In the genomic region with DNA sequence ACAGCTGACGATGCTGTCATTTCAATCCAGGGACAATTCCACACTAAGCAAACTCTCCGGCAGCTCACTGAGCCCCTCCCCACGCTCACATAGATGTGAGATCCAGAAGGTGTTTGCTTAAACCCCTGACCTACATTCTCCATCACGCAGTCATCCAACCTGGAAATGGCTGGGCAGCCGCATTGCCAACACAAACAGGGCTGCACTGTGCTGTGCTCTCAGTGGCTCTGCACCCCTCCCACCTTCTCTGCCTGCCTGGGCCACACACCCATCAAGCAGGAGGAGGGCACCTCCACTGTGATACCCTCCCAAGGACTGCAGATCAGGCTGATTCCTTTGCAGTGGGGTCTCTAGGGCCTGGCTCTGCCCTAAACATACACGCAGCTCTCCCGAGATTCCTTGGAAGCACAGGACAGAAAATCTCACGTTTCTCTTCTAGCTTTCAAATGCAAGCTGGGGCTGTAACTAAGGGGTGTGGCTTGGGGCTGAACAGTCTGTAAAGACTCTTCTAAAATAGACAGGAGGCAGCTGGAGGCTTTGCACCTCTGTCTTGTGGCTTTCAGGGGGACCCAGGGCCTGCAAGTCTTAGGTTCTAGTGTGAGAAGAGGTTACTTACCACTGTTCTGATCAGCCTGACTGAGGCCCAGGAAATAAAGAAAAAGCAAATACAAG, we compare ENCODE assay signal across 10 mouse cellular contexts.
DNase-seq lines count a peak whose midpoint lies in the region; ATAC-seq lines count a peak whose summit lies in the region.
"Had no signal": no experiment of that assay in that cellular context is flagged by ENCODE, and none has a peak within 500 bp of the region (broad histone marks: within the 10 kb centered on the region; RNA-seq: fewer than 3 reads in every experiment).

No protein-coding gene starts in this region.

- intact Hi-C loops in left cerebral cortex, postnatal 14 days (cut with DNase I) = loop anchor here (10.0 kb wide), 1 partner anchor 298 kb away; no protein-coding TSS in a partner anchor
- intact Hi-C loops in gastrocnemius, postnatal 14 days (cut with DNase I; ENCODE audit: low total_unique reads) = no loop called here

- no peak overlapping the region for H3K4me3 ChIP-seq in intestine, embryonic 15.5 days (replicated peaks)
- H3K4me3 ChIP-seq: liver, embryonic 13.5 days had no signal

- no peaks in the 10 kb centered on the region for H3K9me3 ChIP-seq in intestine, embryonic 15.5 days
- H3K9me3 ChIP-seq: liver, embryonic 13.5 days had no signal

- no peaks in the 10 kb centered on the region for H3K36me3 ChIP-seq in intestine, embryonic 15.5 days
- H3K36me3 ChIP-seq: liver, embryonic 13.5 days had no signal

- H3K27me3 ChIP-seq in intestine, embryonic 15.5 days (replicated peaks) = no peaks in the 10 kb centered on the region
- H3K27me3 ChIP-seq: liver, embryonic 13.5 days had no signal

- H3K9ac ChIP-seq in intestine, embryonic 15.5 days = no peak overlapping the region
- H3K9ac ChIP-seq: liver, embryonic 13.5 days had no signal

- 24% methylated on average over 8 of the region's 8 CpGs for WGBS in intestine, embryonic 15.5 days

- ATAC-seq in intestine, embryonic 15.5 days = peak; percentile 29; the same call in 1 of the 2 replicates

- peak; percentile 9 for DNase-seq in cerebellum, adult 9-10 months
- no peak for DNase-seq in cerebellum, adult 8-10 months
- peak; percentile 25 to 57 for DNase-seq in left cerebral cortex, postnatal 14 days (ENCODE audit: low spot score in 2 of 2)
- DNase-seq in left cerebral cortex, adult 9 months (ENCODE audit: low spot score in 2 of 2) = no peak
- peak; percentile 47 for DNase-seq in lung, postnatal 25 days (ENCODE audit: low spot score)
- DNase-seq in right cerebral cortex, postnatal 4 days = no peak
- no peak for DNase-seq in gastrocnemius, postnatal 14 days
- DNase-seq: adrenal gland, adult 2 months; liver, embryonic 13.5 days had no signal

- peaks cover 29% of the 10 kb centered on the region for H3K4me1 ChIP-seq in intestine, embryonic 15.5 days (replicated peaks)
- H3K4me1 ChIP-seq: liver, embryonic 13.5 days had no signal

- no peak overlapping the region for H3K4me2 ChIP-seq in intestine, embryonic 15.5 days (replicated peaks)
- H3K4me2 ChIP-seq: liver, embryonic 13.5 days had no signal

- peak overlapping the region; percentile 44; the same call in 1 of the 2 replicates for H3K27ac ChIP-seq in intestine, embryonic 15.5 days
- H3K27ac ChIP-seq: liver, embryonic 13.5 days had no signal

Comparison
In these comparisons a context has a peak if more than half of its experiments do, and no peak if none do; other contexts are left out.
1. DNase-seq: peak in cerebellum, adult 9-10 months (single experiment), left cerebral cortex, postnatal 14 days (2 of 2) and lung, postnatal 25 days (single experiment); none in cerebellum, adult 8-10 months (single experiment), left cerebral cortex, adult 9 months (0 of 2), right cerebral cortex, postnatal 4 days (single experiment) and gastrocnemius, postnatal 14 days (single experiment).